Mouse (Mus musculus) kidney, adult 8-10 months (tissue): ENCODE measurements at regions not wholly inside any gene's neighbourhood (a gene's known extent, or its start where the extent isn't known, plus 50 kb on each side); places are given as distances from the start of the nearest gene placed in this dataset.
A peak's percentile ranks its signal among the peaks of the same experiment; 100 is the strongest.
"Not testable (repeated sequence)": the region's sequence is repeated elsewhere in the genome, so short reads cannot be mapped to it uniquely, and the experiment has no call there.

Experiments used
- DNase-seq, 2 experiments: peaks; one replicate each; pipeline ENCODE4 v3.0.0; 2022

DNA sequence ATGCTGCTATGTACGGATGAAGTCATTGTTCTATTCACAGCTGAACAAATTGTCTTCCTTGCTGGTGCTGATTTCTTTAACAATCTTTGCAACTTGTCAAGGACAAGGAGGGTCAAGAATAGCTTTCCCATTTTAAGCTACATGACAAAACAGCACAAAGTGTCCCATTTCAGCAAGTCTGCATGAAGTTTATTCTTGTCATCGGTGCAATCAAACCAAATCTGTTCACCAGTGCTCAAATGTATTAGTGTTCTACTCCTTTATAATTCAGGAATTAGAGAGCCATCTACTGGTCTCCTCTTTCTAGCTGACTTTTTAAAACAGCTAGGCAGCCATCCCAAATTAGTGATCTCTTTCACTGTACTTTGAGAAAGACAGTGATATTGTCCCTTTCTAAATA is 1040.8 kb downstream of the Galc start:
- DNase-seq: no peak

GRCm38 (mm10) chr12:97217608-97218007 is 1041.7 kb downstream of the Galc start:
- no peak for DNase-seq

- DNase-seq: no peak
These were observed 1055.4 kb downstream of the Galc start for GRCm38 (mm10) chr12:97203636-97204389.

DNA sequence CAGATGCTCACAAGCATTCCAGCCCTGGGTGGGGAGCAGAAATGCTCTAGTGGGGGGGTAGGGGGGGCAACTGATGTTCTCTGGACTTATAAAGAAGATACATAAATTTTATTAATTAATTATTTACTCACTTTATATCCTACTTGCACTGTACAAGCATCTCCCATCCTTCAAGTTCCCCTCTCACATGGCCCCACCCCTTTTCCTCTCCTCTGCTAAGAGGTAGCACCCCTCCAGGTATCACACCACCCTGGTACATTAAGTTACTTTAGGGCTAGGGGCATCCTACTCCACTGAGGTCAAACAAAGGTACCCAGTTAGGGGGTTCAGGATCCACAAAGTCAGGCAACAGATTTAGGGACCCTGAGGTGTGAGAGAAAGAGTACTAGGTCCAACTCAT is 1097.4 kb downstream of the Galc start:
- DNase-seq: no peak

GRCm38 (mm10) chr12:97161429-97161828 is 1097.8 kb downstream of the Galc start:
- no peak for DNase-seq

GRCm38 (mm10) chr12:97158332-97158731 is 1100.9 kb downstream of the Galc start:
- no peak for DNase-seq

- no peak for DNase-seq
These were observed 1101.5 kb downstream of the Galc start for GRCm38 (mm10) chr12:97157748-97158147.

GRCm38 (mm10) chr12:97156499-97157110 is 1102.7 kb downstream of the Galc start:
- DNase-seq: no peak

- DNase-seq: no peak
These were observed 1116.5 kb downstream of the Galc start for GRCm38 (mm10) chr12:97142720-97143119.

- no peak for DNase-seq
These were observed 1121.3 kb downstream of the Galc start for GRCm38 (mm10) chr12:97137924-97138323.

DNA sequence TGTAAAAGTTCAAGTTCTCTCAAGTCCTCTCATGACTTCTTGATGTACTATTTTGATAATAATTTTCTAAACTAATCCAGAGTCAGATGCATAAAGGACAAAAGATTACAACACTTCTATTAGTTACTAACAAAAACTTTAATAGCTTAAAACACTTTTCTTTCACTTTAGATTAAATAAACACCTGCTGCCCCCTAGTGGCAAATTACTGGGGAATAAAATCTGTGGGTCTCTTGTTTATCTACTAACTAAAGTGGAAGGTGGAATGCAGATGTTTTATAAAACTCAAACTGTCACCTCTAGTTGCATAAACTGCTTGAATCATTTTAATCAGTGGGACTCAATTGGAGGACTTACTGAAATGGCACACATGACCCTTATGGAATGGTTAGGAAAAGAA is 1129.0 kb downstream of the Galc start:
- peak in 1 of 2 experiments; percentile 1 for DNase-seq

GRCm38 (mm10) chr12:97090577-97091214 is 1168.6 kb downstream of the Galc start:
- no peak for DNase-seq

- DNase-seq: not testable (repeated sequence)
These were observed 1197.8 kb downstream of the Galc start for GRCm38 (mm10) chr12:97061352-97061895.

DNA sequence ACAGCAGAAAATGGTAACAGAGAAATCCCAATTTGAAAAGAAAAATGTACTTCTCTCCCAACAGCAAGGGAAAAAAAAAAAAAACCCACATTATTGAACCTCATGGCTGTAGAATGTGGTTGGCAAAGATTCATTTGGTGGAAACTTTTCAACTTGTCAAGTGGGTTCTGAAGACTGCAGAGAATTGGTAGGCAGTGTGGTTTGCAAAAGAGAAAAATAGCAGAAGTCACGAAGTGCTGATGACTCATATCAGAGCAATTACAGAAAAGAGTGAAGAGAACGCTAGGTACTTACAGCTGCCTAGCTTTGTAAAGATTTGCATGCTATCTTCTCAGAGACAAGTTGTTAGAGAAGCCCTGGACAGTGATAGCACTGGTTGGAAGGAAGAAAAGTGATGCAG is 1211.6 kb downstream of the Galc start:
- no peak for DNase-seq
